Mouse (Mus musculus): ENCODE measurements at regions not wholly inside any gene's neighbourhood (a gene's known extent, or its start where the extent isn't known, plus 50 kb on each side); places are given as distances from the start of the nearest gene placed in this dataset.
A peak's percentile ranks its signal among the peaks of the same experiment; 100 is the strongest.

DNA sequence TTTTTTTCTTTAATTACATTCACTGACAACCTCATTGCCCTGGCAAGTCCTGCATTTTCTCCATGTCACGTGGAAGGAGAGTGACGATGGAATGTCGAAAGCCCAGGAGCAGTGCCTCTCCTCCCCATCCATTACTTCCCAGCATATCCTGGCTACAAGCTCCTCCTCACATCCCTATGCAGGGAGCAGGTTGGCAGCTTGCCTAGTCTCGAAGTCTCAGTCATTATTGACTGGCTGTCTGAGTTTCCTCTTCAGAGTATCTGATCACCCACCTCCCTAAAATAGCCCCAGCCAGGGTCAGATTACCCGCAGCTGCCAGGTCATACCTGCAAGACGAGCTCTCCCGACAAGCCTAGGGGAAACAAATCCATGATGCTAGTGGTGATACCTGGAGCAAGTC is 83.7 kb upstream of the Galnt15 start:
- Histone ChIP-seq H3K27ac (peak overlapping the region; percentile 64), H3K9me3 (no peaks in the 10 kb centered on the region), H3K36me3 (no peaks in the 10 kb centered on the region), H3K4me3 (no peak overlapping the region), H3K4me2 (no peak overlapping the region), H3K27me3 (no peaks in the 10 kb centered on the region), H3K9ac (no peak overlapping the region), H3K4me1 (0 out of 2 replicates have a peak, but pooled peaks cover 3% of the 10 kb centered on the region)
- ATAC-seq (ENCODE audit: borderline replicate concordance, extremely low read depth, low FRiP score, low TSS enrichment): peak; percentile 55; the same call in 1 of the 2 replicates
- WGBS: 15% methylated on average over 7 of the region's 7 CpGs

- no peak overlapping the region for H3K4me2 ChIP-seq
- no peak overlapping the region for H3K9ac ChIP-seq
- peak; percentile 65 for ATAC-seq (ENCODE audit: borderline replicate concordance, extremely low read depth, low FRiP score, low TSS enrichment)
- H3K27ac ChIP-seq: peak overlapping the region; percentile 64
- no peaks in the 10 kb centered on the region for H3K27me3 ChIP-seq
- no peaks in the 10 kb centered on the region for H3K9me3 ChIP-seq
- H3K4me3 ChIP-seq: no peak overlapping the region
- 47% methylated on average over 1 of the region's 1 CpGs for WGBS
- 0 out of 2 replicates have a peak, but pooled peaks cover 3% of the 10 kb centered on the region for H3K4me1 ChIP-seq
- no peaks in the 10 kb centered on the region for H3K36me3 ChIP-seq
Measured at GRCm38 (mm10) chr14:31946032-31946431, 82.8 kb upstream of the Galnt15 start.

DNA sequence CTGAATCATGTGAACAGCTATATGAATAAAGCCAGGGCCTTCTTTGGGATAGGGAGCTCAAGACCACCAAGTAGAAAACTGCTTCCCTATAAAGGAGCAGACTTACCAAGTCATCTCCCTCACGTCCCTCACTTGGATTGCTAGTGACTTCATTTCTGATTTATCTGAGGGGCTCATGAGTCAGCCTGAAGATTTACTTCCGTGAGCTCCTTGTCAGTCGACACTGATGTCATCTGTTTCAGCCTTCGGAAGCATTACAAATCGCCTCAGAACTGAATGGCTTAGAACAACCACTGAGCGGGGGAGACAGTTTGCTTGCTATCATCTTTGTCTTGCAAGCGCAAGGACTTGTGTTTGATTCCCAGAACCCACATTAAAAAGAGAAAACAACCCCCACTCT is 81.5 kb upstream of the Galnt15 start:
- no peaks in the 10 kb centered on the region for H3K36me3 ChIP-seq
- H3K27me3 ChIP-seq: no peaks in the 10 kb centered on the region
- no peak for ATAC-seq (ENCODE audit: borderline replicate concordance, extremely low read depth, low FRiP score, low TSS enrichment)
- H3K4me1 ChIP-seq: 0 out of 2 replicates have a peak, but pooled peaks cover 3% of the 10 kb centered on the region
- H3K9me3 ChIP-seq: no peaks in the 10 kb centered on the region
- H3K27ac ChIP-seq: no peak overlapping the region
- no peak overlapping the region for H3K4me3 ChIP-seq
- no peak overlapping the region for H3K4me2 ChIP-seq
- 47% methylated on average over 7 of the region's 7 CpGs for WGBS
- H3K9ac ChIP-seq: no peak overlapping the region

- H3K4me3 ChIP-seq: no peak overlapping the region
- H3K9ac ChIP-seq: no peak overlapping the region
- no peaks in the 10 kb centered on the region for H3K27me3 ChIP-seq
- H3K4me2 ChIP-seq: no peak overlapping the region
- ATAC-seq (ENCODE audit: borderline replicate concordance, extremely low read depth, low FRiP score, low TSS enrichment): no peak
- no peaks in the 10 kb centered on the region for H3K9me3 ChIP-seq
- no peaks in the 10 kb centered on the region for H3K4me1 ChIP-seq
- H3K27ac ChIP-seq: no peak overlapping the region
- H3K36me3 ChIP-seq: no peaks in the 10 kb centered on the region
- WGBS: 60% methylated on average over 3 of the region's 3 CpGs
Measured at GRCm38 (mm10) chr14:31951894-31952293, 76.9 kb upstream of the Galnt15 start.

DNA sequence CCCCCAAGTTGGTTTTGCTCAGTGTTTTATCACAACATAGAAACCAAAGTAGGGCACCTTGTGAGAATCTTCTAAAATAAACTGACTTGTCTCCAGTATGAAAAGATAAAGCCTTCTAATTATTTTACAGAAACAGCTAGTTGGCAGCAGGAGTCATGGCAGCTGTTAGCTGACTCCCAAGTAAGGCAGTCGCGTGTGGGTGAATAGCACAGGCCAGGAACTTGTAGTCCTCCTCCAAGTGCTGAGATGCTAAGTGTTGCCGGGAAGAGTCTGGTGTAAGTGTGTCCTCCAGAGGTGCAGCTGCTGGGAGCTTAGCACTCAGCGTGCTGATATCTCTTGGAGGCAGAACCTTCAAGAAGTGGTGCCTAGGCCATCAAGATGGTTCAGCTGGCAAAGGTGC is 75.0 kb upstream of the Galnt15 start:
- Histone ChIP-seq H3K27me3 (no peaks in the 10 kb centered on the region), H3K9me3 (no peaks in the 10 kb centered on the region), H3K36me3 (no peaks in the 10 kb centered on the region), H3K4me3 (no peak overlapping the region), H3K27ac (no peak overlapping the region), H3K4me1 (no peaks in the 10 kb centered on the region), H3K9ac (no peak overlapping the region), H3K4me2 (no peak overlapping the region)
- 76% methylated on average over 4 of the region's 4 CpGs for WGBS
- ATAC-seq (ENCODE audit: borderline replicate concordance, extremely low read depth, low FRiP score, low TSS enrichment): no peak

DNA sequence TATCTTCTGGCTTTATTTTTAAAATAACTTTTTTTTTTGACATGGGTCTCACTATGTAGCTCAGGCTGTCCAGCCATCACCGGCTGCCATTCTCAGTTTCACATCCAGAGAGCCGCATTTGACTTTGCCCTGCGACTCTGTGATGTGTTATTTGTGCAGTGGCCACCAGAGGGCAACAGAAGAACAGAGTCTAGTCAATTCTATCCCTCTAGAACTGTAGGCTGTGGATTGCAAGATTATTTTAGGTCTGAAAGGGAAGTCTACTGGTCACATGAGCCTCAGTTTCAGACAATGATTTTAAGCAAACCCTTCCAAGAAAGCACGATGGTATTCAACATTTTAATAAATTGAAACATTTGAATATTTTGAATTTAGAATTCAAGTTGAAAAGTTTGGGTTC is 73.8 kb upstream of the Galnt15 start:
- WGBS: 4% methylated on average over 4 of the region's 4 CpGs
- no peaks in the 10 kb centered on the region for H3K4me1 ChIP-seq
- H3K27me3 ChIP-seq: no peaks in the 10 kb centered on the region
- no peaks in the 10 kb centered on the region for H3K9me3 ChIP-seq
- H3K27ac ChIP-seq: no peak overlapping the region
- H3K9ac ChIP-seq: no peak overlapping the region
- no peak overlapping the region for H3K4me3 ChIP-seq
- no peaks in the 10 kb centered on the region for H3K36me3 ChIP-seq
- ATAC-seq (ENCODE audit: borderline replicate concordance, extremely low read depth, low FRiP score, low TSS enrichment): no peak
- no peak overlapping the region for H3K4me2 ChIP-seq

GRCm38 (mm10) chr14:31957211-31957638 is 71.6 kb upstream of the Galnt15 start:
- H3K9me3 ChIP-seq: no peaks in the 10 kb centered on the region
- H3K36me3 ChIP-seq: no peaks in the 10 kb centered on the region
- H3K9ac ChIP-seq: no peak overlapping the region
- no peak for ATAC-seq (ENCODE audit: borderline replicate concordance, extremely low read depth, low FRiP score, low TSS enrichment)
- no peak overlapping the region for H3K27ac ChIP-seq
- no peak overlapping the region for H3K4me3 ChIP-seq
- WGBS: 82% methylated on average over 10 of the region's 10 CpGs
- H3K4me2 ChIP-seq: no peak overlapping the region
- no peaks in the 10 kb centered on the region for H3K4me1 ChIP-seq
- no peaks in the 10 kb centered on the region for H3K27me3 ChIP-seq

- Histone ChIP-seq H3K27me3 (no peaks in the 10 kb centered on the region), H3K27ac (no peak overlapping the region), H3K4me1 (peaks cover 12% of the 10 kb centered on the region), H3K36me3 (no peaks in the 10 kb centered on the region), H3K4me2 (no peak overlapping the region), H3K9me3 (no peaks in the 10 kb centered on the region), H3K9ac (no peak overlapping the region), H3K4me3 (no peak overlapping the region)
- ATAC-seq (ENCODE audit: borderline replicate concordance, extremely low read depth, low FRiP score, low TSS enrichment): no peak
- 56% methylated on average over 9 of the region's 9 CpGs for WGBS
Measured at GRCm38 (mm10) chr14:31960201-31960854, 68.5 kb upstream of the Galnt15 start.

GRCm38 (mm10) chr14:31961442-31961841 is 67.3 kb upstream of the Galnt15 start:
- H3K4me2 ChIP-seq: no peak overlapping the region
- H3K9ac ChIP-seq: no peak overlapping the region
- no peak overlapping the region for H3K4me3 ChIP-seq
- H3K36me3 ChIP-seq: no peaks in the 10 kb centered on the region
- no peak for ATAC-seq (ENCODE audit: borderline replicate concordance, extremely low read depth, low FRiP score, low TSS enrichment)
- no peak overlapping the region for H3K27ac ChIP-seq
- H3K9me3 ChIP-seq: no peaks in the 10 kb centered on the region
- H3K27me3 ChIP-seq: no peaks in the 10 kb centered on the region
- H3K4me1 ChIP-seq: peaks cover 12% of the 10 kb centered on the region
- WGBS: 68% methylated on average over 5 of the region's 5 CpGs

DNA sequence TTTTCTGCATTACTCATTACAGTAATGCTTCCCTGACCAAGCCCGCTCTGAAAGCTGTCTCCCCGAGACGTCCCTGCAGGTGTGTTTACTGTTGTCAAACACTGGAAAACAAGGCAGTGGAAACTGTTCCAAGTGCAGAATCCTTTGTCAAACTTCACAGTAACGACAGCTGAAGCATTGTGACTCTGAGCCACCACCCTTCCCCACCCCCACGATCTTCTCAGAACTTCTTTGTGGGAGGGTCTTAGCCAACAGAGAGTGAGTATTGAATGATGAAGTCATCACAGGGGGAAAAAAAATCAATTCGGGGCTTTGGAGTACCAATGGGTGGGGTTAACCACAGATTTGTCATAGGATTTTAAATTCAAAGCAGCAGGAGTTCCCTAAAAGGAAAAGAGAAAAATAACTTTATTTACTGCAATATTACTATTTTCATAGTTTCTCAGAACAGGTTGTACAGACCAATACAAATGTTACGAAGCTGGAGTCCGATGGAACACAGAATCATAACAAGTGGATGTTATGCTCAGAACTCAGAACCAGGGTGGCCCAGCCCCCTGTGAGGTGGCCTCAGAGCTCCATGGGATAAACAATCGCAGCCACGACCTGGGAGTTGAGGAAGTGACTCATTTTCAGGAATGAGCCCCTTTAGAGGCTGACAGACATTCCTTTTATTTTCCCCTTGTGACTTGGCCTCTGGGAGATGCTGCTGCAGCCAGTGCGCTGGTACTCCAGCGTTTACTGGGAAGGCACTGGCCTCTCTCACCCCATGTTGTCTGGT is 65.5 kb upstream of the Galnt15 start:
- no peaks in the 10 kb centered on the region for H3K9me3 ChIP-seq
- peak overlapping the region; percentile 20; the same call in 1 of the 2 replicates for H3K27ac ChIP-seq
- ATAC-seq (ENCODE audit: borderline replicate concordance, extremely low read depth, low FRiP score, low TSS enrichment): no peak
- no peak overlapping the region for H3K4me3 ChIP-seq
- no peaks in the 10 kb centered on the region for H3K36me3 ChIP-seq
- H3K9ac ChIP-seq: no peak overlapping the region
- H3K4me2 ChIP-seq: no peak overlapping the region
- WGBS: 30% methylated on average over 12 of the region's 12 CpGs
- no peaks in the 10 kb centered on the region for H3K27me3 ChIP-seq
- H3K4me1 ChIP-seq: peaks cover 12% of the 10 kb centered on the region

DNA sequence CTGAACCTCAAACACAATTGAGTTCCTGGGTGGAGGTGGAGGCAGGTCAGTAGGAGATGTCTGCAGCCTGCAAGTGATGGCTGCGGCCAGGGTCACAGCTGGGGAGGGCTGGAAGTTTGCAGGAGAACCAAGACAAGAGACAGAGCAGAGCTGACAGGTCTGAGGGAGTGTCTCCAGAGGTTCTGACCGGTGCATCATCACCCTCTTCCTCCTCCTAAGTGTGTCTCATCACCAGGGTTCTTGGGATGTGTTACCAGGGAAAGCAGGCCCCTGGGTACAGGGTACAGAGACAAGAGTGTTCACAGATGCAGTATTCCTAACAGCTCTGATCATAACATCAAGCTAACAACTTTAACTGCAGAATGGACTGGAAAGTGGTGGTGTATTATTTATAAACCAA is 64.7 kb upstream of the Galnt15 start:
- ATAC-seq (ENCODE audit: borderline replicate concordance, extremely low read depth, low FRiP score, low TSS enrichment): no peak
- no peak overlapping the region for H3K4me3 ChIP-seq
- WGBS: 42% methylated on average over 2 of the region's 2 CpGs
- H3K27me3 ChIP-seq: no peaks in the 10 kb centered on the region
- H3K36me3 ChIP-seq: no peaks in the 10 kb centered on the region
- peaks cover 12% of the 10 kb centered on the region for H3K4me1 ChIP-seq
- no peak overlapping the region for H3K4me2 ChIP-seq
- H3K9me3 ChIP-seq: no peaks in the 10 kb centered on the region
- H3K9ac ChIP-seq: no peak overlapping the region
- H3K27ac ChIP-seq: peak overlapping the region; percentile 20; the same call in 1 of the 2 replicates

- Histone ChIP-seq H3K9me3 (no peaks in the 10 kb centered on the region), H3K4me3 (no peak overlapping the region), H3K4me1 (peaks cover 12% of the 10 kb centered on the region), H3K9ac (no peak overlapping the region), H3K36me3 (no peaks in the 10 kb centered on the region), H3K27ac (no peak overlapping the region), H3K4me2 (no peak overlapping the region), H3K27me3 (no peaks in the 10 kb centered on the region)
- 60% methylated on average over 4 of the region's 4 CpGs for WGBS
- ATAC-seq (ENCODE audit: borderline replicate concordance, extremely low read depth, low FRiP score, low TSS enrichment): no peak
Measured at GRCm38 (mm10) chr14:31964831-31965230, 64.0 kb upstream of the Galnt15 start.

Data from lung, embryonic 15.5 days (tissue).